Mouse (Mus musculus) cerebellum, adult (tissue): ENCODE results near the gene Galnt4.

Experiments used
- ATAC-seq: cut with Nextera tagmentation; 2 replicates; pipeline ENCODE4 v1.9.2; 2017; ENCODE audit warnings: mild to moderate bottlenecking, moderate library complexity, mixed read lengths; ENCODE audit not compliant: insufficient number of reproducible peaks, low FRiP score, low TSS enrichment

The Galnt4 gene

DNA sequence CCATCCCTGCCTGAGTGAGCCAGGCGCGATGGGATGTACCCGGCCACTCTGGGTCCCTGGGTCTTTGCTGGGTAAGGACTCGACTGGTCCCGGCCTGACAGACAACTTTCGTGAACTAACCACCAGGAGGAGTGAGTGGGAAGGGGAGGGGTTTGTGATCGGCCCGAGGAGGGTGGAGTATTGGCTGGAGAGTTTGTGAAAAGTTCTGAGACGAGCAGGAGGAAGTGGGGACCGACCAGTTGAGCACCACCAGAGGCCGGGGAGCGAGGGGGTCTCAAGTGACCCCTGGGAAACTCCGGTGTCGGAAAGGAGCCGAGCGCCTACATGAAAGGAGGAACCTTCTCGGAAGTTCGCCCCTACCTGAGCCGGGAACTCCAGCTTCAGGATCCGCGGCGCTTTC is at the start of gene Galnt4:
Gene Galnt4, plus strand, starts transcription at position 196 of the 400 bp plus-strand sequence.
- ATAC-seq = peak; percentile 58

GRCm38 (mm10) chr10:99060588-99060987 is 47.4 kb upstream of the Galnt4 start:
- ATAC-seq = no peak

- peak; percentile 70 for ATAC-seq
Measured at GRCm38 (mm10) chr10:99061418-99061817, 46.5 kb upstream of the Galnt4 start.

- ATAC-seq = peak; percentile 62
Measured at GRCm38 (mm10) chr10:99062546-99062945, 45.4 kb upstream of the Galnt4 start.

DNA sequence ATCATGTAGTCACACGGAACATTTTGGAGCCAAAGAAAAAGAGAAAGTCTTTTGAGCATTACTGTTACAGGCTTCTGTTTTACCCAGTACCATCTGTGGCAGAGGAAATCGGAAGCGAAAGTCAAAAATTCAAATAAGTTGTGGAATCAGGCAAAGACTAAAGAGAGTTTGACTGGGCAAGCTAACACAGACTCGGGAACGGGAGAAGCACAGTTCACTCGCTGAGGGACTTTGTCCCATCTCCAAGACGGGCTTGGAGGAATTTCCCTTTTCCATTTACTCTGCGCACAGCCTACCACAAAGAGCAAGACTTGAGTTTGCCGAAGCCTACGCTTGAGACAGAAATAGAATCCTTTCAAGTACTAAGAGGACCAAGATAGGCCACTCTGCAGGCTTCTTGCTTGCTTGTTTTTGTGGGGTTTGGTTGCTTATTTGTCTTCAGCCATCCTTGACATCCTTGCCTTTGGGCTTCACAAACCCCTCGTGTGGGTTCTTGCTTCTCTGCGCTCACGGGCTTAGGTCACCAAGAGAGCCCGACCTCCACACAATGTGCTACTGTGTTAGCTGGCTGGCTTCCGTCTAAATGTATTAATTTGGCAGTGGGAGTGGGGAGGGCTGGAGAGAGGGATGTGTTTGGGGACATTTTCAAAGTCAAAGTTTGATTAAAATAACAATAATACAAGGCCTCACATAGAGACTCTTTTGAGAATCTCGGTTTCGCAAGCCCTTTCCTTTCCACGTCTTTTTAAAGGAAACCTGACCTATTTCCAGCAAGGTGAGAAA is 31.7 kb upstream of the Galnt4 start:
- no peak for ATAC-seq

- ATAC-seq = no peak
Measured at GRCm38 (mm10) chr10:99078621-99079020, 29.3 kb upstream of the Galnt4 start.

- no peak for ATAC-seq
Measured at GRCm38 (mm10) chr10:99081569-99081990, 26.4 kb upstream of the Galnt4 start.

- no peak for ATAC-seq
Measured at GRCm38 (mm10) chr10:99083431-99084003, 24.4 kb upstream of the Galnt4 start.

DNA sequence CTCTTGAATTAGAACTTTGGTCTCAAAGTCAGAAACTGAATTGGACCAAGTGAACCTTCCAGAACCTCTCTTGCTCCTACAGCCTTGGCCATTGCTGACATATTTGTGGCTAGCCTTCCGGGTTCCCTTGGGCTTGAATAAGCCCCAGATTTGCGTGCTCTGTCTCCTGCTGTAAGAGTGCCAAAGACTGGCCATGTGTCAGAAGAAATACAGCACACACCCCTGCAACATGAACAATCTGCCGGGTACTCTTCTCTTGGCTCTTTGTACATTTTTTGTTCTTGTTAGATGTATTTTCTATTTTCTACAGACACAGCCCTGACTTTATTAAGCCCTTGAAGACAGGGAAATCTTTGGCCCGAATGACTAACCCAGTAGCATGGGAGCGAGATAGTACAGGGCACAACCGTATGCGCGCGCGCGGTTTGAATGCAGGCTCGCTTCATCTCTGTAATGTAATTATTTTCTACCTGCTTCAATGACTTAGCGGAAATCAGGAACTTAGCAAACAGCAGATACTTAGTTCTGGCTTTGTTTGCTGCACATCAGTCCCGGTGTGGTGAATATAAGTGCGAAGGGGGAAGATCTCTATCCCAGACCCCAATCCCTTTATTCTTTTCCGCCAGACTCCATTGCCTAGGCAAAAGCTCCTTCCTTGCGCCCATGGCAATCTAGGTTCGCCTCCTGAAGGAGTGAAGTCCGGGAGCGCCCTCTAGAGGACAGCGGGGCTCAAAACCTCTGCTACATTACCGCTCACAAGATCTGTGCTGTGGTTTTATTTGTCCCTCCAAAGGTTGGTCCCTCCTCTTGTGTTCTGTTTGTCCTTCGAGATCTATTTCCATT is 23.3 kb upstream of the Galnt4 start:
- peak; percentile 93 for ATAC-seq

- 0 out of 2 replicates have a peak, but pooled peaks have one; percentile 26 for ATAC-seq
Measured at GRCm38 (mm10) chr10:99085240-99085587, 22.7 kb upstream of the Galnt4 start.

DNA sequence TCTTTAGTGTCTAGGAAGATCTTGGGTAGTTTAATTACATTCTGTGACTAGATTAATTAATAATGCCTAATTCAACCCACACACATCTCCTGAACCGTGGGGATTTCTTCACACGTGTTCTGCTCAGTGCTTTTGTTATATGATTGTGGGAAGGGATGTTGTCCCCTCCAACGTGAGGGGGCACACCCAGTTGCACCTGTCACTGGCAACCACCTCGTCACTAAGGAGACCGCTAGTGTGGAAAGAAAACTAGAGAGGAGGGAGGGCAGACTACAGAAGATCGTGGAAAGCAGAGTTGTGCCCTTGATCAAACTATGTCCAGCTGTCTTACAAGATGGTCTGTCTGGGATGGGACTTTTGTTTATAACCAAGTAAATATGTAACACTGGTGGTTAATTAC is 21.9 kb upstream of the Galnt4 start:
- no peak for ATAC-seq

DNA sequence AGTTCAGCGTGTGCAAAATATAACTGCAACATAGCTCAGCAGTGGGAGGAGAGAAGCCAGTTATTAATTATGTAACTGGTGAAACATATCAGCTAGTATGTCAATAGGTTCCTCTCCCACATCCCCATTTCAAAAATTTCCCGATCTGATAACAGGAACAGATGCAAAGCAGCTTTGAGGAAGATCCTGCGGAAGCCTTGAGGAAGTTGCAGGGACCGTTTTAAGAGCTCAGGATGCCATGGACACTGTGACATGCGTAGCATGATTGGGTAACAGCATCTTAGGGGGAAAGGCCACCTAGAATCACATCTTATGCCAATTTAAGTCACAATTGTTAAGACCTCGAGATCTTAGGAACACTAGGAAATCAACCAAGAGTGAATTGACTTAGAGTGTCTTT is 18.1 kb upstream of the Galnt4 start:
- no peak for ATAC-seq

DNA sequence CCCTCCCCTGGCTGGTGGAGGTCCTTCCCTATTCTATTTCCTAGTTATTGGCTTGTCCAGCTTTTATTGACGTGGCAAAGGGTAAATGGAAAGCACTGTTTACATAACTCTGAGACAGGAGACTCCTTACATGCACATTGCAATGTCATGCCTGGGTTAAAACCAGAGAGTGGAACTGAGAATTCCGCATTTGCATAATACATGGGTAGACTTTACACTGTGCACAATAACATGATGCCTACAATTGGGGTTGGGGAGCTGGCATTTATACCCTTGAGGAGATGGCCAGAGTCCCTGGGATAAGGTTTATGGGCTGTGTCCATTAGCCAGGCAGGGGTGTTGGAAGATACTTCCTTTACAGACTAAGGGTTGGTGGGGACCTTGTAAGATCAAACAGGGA is 14.6 kb upstream of the Galnt4 start:
- no peak for ATAC-seq

DNA sequence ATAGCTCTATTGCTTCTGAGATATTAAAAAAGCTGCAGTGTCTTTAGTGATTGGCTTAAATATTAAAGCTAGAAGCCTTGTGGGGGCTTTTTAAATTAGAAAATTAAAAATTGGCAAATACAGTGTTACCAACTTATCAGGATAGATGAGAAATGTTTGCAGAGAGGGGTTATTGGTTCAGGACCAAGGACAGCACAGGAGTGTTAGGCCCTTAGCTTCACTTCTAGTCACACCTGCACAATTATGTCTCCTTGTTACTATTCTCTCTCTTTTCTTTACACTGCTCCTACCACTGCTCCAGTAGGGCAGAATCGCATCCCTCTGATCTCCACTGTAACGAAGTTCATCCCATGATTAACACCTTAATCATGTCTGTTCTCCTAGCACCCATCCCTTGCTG is 12.8 kb upstream of the Galnt4 start:
- ATAC-seq = no peak

DNA sequence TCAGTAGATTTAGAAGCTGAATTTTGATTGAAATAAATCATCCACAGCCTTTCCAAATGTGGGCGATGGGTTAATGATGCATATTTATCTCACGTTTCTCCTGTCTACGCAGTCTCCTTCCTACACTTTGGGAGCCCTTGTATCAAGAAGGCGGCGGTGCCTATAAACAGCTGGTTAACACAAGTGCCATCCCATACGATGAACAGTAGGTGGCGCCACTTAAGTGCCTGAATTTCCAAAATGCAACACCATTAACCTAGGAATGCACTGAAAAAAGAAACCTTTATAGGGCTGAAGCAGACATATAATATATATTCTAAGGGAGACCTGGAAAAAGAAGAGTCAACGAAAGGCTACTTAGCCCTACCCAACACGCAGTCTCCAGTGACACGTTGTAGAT is 10.6 kb upstream of the Galnt4 start:
- ATAC-seq = peak; percentile 49; the same call in 1 of the 2 replicates

DNA sequence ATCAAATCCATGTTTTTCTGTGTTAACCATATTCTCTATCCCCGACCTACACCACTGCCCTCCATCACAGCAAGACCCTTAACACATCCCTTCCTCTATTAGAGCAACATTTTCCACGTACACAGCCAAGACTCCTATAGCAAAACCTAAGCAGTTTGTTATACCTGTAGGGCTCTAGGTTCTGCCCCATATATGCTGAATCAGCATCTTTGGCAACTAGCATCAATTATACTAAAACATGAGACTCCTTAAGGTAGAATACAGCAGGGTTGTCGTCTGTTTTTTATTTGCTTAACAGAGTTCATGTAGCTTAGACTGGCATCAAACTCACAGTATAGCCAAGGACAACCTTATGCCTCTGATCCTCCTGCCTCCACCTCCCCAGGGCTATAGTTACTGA is 2.4 kb upstream of the Galnt4 start:
- no peak for ATAC-seq

- no peak for ATAC-seq
Measured at GRCm38 (mm10) chr10:99106311-99106702, 1.7 kb upstream of the Galnt4 start.

- ATAC-seq = peak; percentile 92
Measured at GRCm38 (mm10) chr10:99106703-99107631, 992 bp upstream of the Galnt4 start, which contains the start of gene Poc1b. Gene Poc1b (plus strand): TSS chr10:99107036.

- ATAC-seq = no peak; the same call in 1 of the 2 replicates
Measured at GRCm38 (mm10) chr10:99108431-99108982, 548 bp downstream of the Galnt4 start.

DNA sequence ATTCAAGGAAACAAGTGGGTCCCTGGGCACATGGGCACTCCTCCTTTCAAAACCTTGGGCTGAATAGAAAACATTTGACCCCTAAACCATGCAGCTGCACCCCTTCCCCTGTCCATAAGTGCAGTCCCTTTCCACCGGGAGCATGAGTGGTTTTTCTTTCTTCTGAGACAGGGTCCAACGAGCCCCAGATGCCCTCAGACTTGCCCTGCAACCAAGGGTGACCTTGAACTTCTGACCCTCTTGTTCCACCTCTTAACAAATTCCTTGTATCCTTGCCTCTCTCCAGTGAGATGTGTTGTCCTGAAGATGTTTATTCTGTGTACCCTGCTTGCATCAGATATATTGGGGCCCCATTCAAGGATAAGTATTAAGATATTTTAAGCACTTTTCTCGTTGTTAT is 5.6 kb downstream of the Galnt4 start:
- ATAC-seq = no peak
